Mouse (Mus musculus): ENCODE results near the gene Tnip1. TPM values are rescaled to one million over a fixed set of nuclear protein-coding genes. Genes with fewer than 3 reads are reported as not detected.

Gene Tnip1
- polyA plus RNA-seq, 1 experiment from 2014 or later, result 11.4 TPM

GRCm38 (mm10) chr11:54913841-54914240, 48.9 kb downstream of the Tnip1 start:
- 90% methylated on average over 5 of the region's 5 CpGs for WGBS
- H3K27me3 ChIP-seq (replicated peaks; ENCODE audit: control insufficient read depth, insufficient read depth, low read length), result no peaks in the 10 kb centered on the region
- H3K4me3 ChIP-seq (ENCODE audit: low read depth, low read length), result no peak overlapping the region
- no peak overlapping the region for H3K27ac ChIP-seq (ENCODE audit: low read depth, low read length)
- ATAC-seq (replicated peaks; ENCODE audit: low FRiP score) (no peak), DNase-seq (ENCODE audit: low spot score) (no peak)
- H3K4me2 ChIP-seq, result no peak overlapping the region
- peaks cover 16% of the 10 kb centered on the region for H3K36me3 ChIP-seq (ENCODE audit: control insufficient read depth, insufficient read depth, low read length)
- H3K9me3 ChIP-seq (ENCODE audit: control insufficient read depth, low read length), result no peaks in the 10 kb centered on the region
- no peaks in the 10 kb centered on the region for H3K4me1 ChIP-seq (replicated peaks; ENCODE audit: control insufficient read depth, insufficient read depth, low read length)
- H3K9ac ChIP-seq (ENCODE audit: low read depth, low read length), result no peak overlapping the region

GRCm38 (mm10) chr11:54912503-54913316, 50.0 kb downstream of the Tnip1 start:
- Histone ChIP-seq H3K4me1 (replicated peaks; ENCODE audit: control insufficient read depth, insufficient read depth, low read length) (no peaks in the 10 kb centered on the region), H3K9ac (ENCODE audit: low read depth, low read length) (no peak overlapping the region), H3K4me2 (no peak overlapping the region), H3K27me3 (replicated peaks; ENCODE audit: control insufficient read depth, insufficient read depth, low read length) (no peaks in the 10 kb centered on the region), H3K4me3 (ENCODE audit: low read depth, low read length) (no peak overlapping the region), H3K27ac (ENCODE audit: low read depth, low read length) (no peak overlapping the region), H3K36me3 (ENCODE audit: control insufficient read depth, insufficient read depth, low read length) (peaks cover 8% of the 10 kb centered on the region; the same call in 1 of the 2 replicates), H3K9me3 (ENCODE audit: control insufficient read depth, low read length) (no peaks in the 10 kb centered on the region)
- DNase-seq (ENCODE audit: low spot score) (no peak), ATAC-seq (replicated peaks; ENCODE audit: low FRiP score) (no peak)
- WGBS, result 83% methylated on average over 9 of the region's 9 CpGs

DNA sequence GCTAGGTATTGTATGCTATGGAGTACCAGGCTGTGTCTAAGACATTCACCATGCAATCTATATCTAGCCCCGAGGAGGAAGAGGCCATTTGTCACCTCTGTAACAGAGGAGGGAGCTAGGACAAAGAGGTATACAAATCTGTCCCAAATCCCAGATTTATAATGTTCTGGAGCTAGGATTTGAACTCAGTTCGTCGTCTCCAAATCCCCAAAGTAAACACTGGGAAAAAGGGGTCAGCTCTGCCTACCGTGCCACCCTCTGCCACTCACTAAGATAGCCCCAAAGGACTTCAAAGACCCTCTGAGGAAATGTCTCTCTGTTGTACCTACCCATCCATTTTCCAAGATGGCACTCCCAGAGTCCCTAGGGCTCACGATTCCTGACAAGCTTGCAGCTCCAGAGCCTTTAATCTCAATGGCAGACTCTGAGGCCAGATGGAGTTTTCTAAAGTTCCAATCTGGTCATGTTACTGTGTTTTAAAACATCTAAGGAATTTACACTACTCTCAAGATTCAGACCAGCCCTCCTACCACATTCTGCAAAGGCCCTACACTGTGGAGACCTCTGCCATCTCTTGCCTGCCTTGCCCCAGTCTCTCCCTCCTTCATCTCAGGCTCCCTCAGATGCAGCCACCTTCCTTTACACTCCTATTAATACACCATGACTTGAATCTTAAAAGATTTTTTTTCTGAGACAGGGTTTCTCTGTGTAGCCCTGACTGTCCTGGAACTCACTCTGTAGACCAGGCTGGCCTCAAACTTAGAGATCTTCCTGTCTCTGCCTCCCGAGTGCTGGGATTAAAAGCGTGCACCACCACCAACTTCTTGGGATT, 50.8 kb downstream of the Tnip1 start:
- ATAC-seq (replicated peaks; ENCODE audit: low FRiP score) (no peak), DNase-seq (ENCODE audit: low spot score) (no peak)
- no peak overlapping the region for H3K4me2 ChIP-seq
- H3K27ac ChIP-seq (ENCODE audit: low read depth, low read length), result no peak overlapping the region
- H3K9me3 ChIP-seq (ENCODE audit: control insufficient read depth, low read length), result no peaks in the 10 kb centered on the region
- no peaks in the 10 kb centered on the region for H3K27me3 ChIP-seq (replicated peaks; ENCODE audit: control insufficient read depth, insufficient read depth, low read length)
- H3K36me3 ChIP-seq (ENCODE audit: control insufficient read depth, insufficient read depth, low read length), result peaks cover 8% of the 10 kb centered on the region; the same call in 1 of the 2 replicates
- H3K4me1 ChIP-seq (replicated peaks; ENCODE audit: control insufficient read depth, insufficient read depth, low read length), result no peaks in the 10 kb centered on the region
- H3K4me3 ChIP-seq (ENCODE audit: low read depth, low read length), result no peak overlapping the region
- H3K9ac ChIP-seq (ENCODE audit: low read depth, low read length), result no peak overlapping the region
- WGBS, result 83% methylated on average over 7 of the region's 7 CpGs

- DNase-seq (ENCODE audit: low spot score), result no peak
- no peak overlapping the region for H3K4me2 ChIP-seq
- no peaks in the 10 kb centered on the region for H3K4me1 ChIP-seq (replicated peaks; ENCODE audit: control insufficient read depth, insufficient read depth, low read length)
- no peak for ATAC-seq (replicated peaks; ENCODE audit: low FRiP score)
- WGBS, result 86% methylated on average over 3 of the region's 3 CpGs
- H3K27me3 ChIP-seq (replicated peaks; ENCODE audit: control insufficient read depth, insufficient read depth, low read length), result no peaks in the 10 kb centered on the region
- peaks cover 8% of the 10 kb centered on the region; the same call in 1 of the 2 replicates for H3K36me3 ChIP-seq (ENCODE audit: control insufficient read depth, insufficient read depth, low read length)
- H3K9ac ChIP-seq (ENCODE audit: low read depth, low read length), result no peak overlapping the region
- no peak overlapping the region for H3K27ac ChIP-seq (ENCODE audit: low read depth, low read length)
- H3K9me3 ChIP-seq (ENCODE audit: control insufficient read depth, low read length), result no peaks in the 10 kb centered on the region
- no peak overlapping the region for H3K4me3 ChIP-seq (ENCODE audit: low read depth, low read length)
These were observed 51.5 kb downstream of the Tnip1 start for GRCm38 (mm10) chr11:54911201-54911600.

- H3K36me3 ChIP-seq (ENCODE audit: control insufficient read depth, insufficient read depth, low read length), result peaks cover 8% of the 10 kb centered on the region; the same call in 1 of the 2 replicates
- 83% methylated on average over 12 of the region's 12 CpGs for WGBS
These were observed 52.5 kb downstream of the Tnip1 start for GRCm38 (mm10) chr11:54910081-54910665.

GRCm38 (mm10) chr11:54909273-54909672, 53.4 kb downstream of the Tnip1 start:
- H3K27me3 ChIP-seq (replicated peaks; ENCODE audit: control insufficient read depth, insufficient read depth, low read length), result no peaks in the 10 kb centered on the region
- DNase-seq (ENCODE audit: low spot score), result no peak
- H3K9ac ChIP-seq (ENCODE audit: low read depth, low read length), result no peak overlapping the region
- H3K4me3 ChIP-seq (ENCODE audit: low read depth, low read length), result no peak overlapping the region
- H3K4me2 ChIP-seq, result no peak overlapping the region
- peaks cover under 1% of the 10 kb centered on the region for H3K4me1 ChIP-seq (replicated peaks; ENCODE audit: control insufficient read depth, insufficient read depth, low read length)
- H3K9me3 ChIP-seq (ENCODE audit: control insufficient read depth, low read length), result no peaks in the 10 kb centered on the region
- H3K27ac ChIP-seq (ENCODE audit: low read depth, low read length), result no peak overlapping the region
- H3K36me3 ChIP-seq (ENCODE audit: control insufficient read depth, insufficient read depth, low read length), result peaks cover 8% of the 10 kb centered on the region; the same call in 1 of the 2 replicates
- 86% methylated on average over 11 of the region's 11 CpGs for WGBS
- ATAC-seq (replicated peaks; ENCODE audit: low FRiP score), result no peak

More at GRCm38 (mm10) chr11:54910081-54910665, 52.5 kb downstream of the Tnip1 start:
- Histone ChIP-seq H3K27ac (ENCODE audit: low read depth, low read length) (no peak overlapping the region), H3K9ac (ENCODE audit: low read depth, low read length) (no peak overlapping the region), H3K4me2 (no peak overlapping the region), H3K9me3 (ENCODE audit: control insufficient read depth, low read length) (no peaks in the 10 kb centered on the region), H3K4me1 (replicated peaks; ENCODE audit: control insufficient read depth, insufficient read depth, low read length) (no peaks in the 10 kb centered on the region), H3K27me3 (replicated peaks; ENCODE audit: control insufficient read depth, insufficient read depth, low read length) (no peaks in the 10 kb centered on the region), H3K4me3 (ENCODE audit: low read depth, low read length) (no peak overlapping the region)
- ATAC-seq (replicated peaks; ENCODE audit: low FRiP score) (no peak), DNase-seq (ENCODE audit: low spot score) (no peak)

GRCm38 (mm10) chr11:54907259-54907658, 55.5 kb downstream of the Tnip1 start:
- Histone ChIP-seq H3K9me3 (ENCODE audit: control insufficient read depth, low read length) (no peaks in the 10 kb centered on the region), H3K4me3 (ENCODE audit: low read depth, low read length) (no peak overlapping the region), H3K4me2 (no peak overlapping the region), H3K27ac (ENCODE audit: low read depth, low read length) (no peak overlapping the region), H3K9ac (ENCODE audit: low read depth, low read length) (no peak overlapping the region), H3K27me3 (replicated peaks; ENCODE audit: control insufficient read depth, insufficient read depth, low read length) (no peaks in the 10 kb centered on the region), H3K4me1 (replicated peaks; ENCODE audit: control insufficient read depth, insufficient read depth, low read length) (peaks cover 16% of the 10 kb centered on the region), H3K36me3 (ENCODE audit: control insufficient read depth, insufficient read depth, low read length) (peaks cover 8% of the 10 kb centered on the region; the same call in 1 of the 2 replicates)
- DNase-seq (ENCODE audit: low spot score) (no peak), ATAC-seq (replicated peaks; ENCODE audit: low FRiP score) (no peak)
- 82% methylated on average over 5 of the region's 5 CpGs for WGBS

DNA sequence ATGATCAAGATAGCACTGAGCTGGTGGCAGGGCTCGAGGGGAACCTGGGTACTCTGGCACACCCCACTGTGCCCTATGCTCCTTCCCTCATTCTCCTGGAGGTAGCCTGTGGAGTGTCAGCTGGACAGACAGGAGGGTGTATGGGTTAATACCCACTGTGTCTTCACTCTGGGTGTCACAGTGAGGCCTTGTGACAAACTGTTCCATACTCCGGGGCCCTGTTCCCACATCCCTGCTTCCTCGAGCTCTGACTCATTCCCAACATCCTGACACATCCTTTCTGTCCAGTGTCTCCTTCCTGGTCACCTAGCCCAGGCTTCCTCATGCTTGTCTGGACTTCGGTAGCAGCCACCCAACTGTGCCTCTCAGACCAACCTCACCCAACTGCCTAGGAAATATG, 56.3 kb downstream of the Tnip1 start:
- ATAC-seq (replicated peaks; ENCODE audit: low FRiP score) (no peak), DNase-seq (ENCODE audit: low spot score) (no peak)
- no peak overlapping the region for H3K4me3 ChIP-seq (ENCODE audit: low read depth, low read length)
- H3K36me3 ChIP-seq (ENCODE audit: control insufficient read depth, insufficient read depth, low read length), result peaks cover 8% of the 10 kb centered on the region; the same call in 1 of the 2 replicates
- no peak overlapping the region for H3K4me2 ChIP-seq
- H3K9ac ChIP-seq (ENCODE audit: low read depth, low read length), result no peak overlapping the region
- H3K27ac ChIP-seq (ENCODE audit: low read depth, low read length), result no peak overlapping the region
- H3K9me3 ChIP-seq (ENCODE audit: control insufficient read depth, low read length), result no peaks in the 10 kb centered on the region
- WGBS, result 69% methylated on average over 4 of the region's 4 CpGs
- H3K4me1 ChIP-seq (replicated peaks; ENCODE audit: control insufficient read depth, insufficient read depth, low read length), result peaks cover 16% of the 10 kb centered on the region
- H3K27me3 ChIP-seq (replicated peaks; ENCODE audit: control insufficient read depth, insufficient read depth, low read length), result no peaks in the 10 kb centered on the region
